Mouse (Mus musculus): ENCODE measurements around the gene Arhgef38. TPM values are rescaled to one million over a fixed set of nuclear protein-coding genes. Genes with fewer than 3 reads are reported as not detected.

Gene Arhgef38
- polyA plus RNA-seq, 1 experiment from 2014 or later: 0.04 TPM

DNA sequence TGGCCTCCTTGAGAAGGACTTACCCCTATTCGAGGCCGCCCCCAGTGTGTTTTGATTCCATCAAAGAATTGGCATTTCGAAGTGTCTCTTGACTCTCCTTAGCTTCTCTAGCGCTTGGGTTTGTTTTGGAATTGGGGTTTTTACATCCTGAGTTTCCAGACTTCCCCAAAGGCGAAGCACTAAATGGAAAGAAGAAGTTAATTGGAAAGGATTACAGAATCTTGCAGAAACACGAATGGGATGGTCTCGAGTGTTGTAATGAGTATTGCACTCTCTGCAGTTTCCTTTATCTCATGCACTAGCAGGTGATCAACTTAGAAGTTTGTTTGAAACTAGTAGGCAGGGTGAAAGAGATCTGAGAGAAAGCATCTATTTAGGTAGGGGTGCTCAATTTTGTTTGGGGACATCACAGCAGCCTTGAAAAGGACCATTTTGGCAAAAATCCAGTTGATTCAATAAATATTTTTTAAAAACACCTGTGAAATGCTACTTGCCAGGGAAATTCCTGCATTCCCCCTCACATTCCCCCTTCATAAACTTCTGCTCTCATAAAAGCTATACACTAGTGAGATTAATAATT is 142.4 kb downstream of the Arhgef38 start:
- Histone ChIP-seq H3K9ac (ENCODE audit: low read depth, low read length) (peak overlapping the region; percentile 94), H3K4me1 (ENCODE audit: control insufficient read depth, insufficient read depth, low read depth, low read length) (peaks cover 19% of the 10 kb centered on the region), H3K27me3 (replicated peaks; ENCODE audit: control insufficient read depth, insufficient read depth, low read length) (no peaks in the 10 kb centered on the region), H3K4me3 (ENCODE audit: low read length) (peak overlapping the region; percentile 97), H3K27ac (ENCODE audit: low read depth, low read length) (peak overlapping the region; percentile 97), H3K9me3 (ENCODE audit: control insufficient read depth, low read length) (no peaks in the 10 kb centered on the region), H3K36me3 (ENCODE audit: control insufficient read depth, insufficient read depth, low read length) (peaks cover 4% of the 10 kb centered on the region; the same call in 1 of the 2 replicates), H3K4me2 (ENCODE audit: low read length) (peak overlapping the region; percentile 72)
- no peak for ATAC-seq
- under 1% methylated on average over 7 of the region's 7 CpGs for WGBS

DNA sequence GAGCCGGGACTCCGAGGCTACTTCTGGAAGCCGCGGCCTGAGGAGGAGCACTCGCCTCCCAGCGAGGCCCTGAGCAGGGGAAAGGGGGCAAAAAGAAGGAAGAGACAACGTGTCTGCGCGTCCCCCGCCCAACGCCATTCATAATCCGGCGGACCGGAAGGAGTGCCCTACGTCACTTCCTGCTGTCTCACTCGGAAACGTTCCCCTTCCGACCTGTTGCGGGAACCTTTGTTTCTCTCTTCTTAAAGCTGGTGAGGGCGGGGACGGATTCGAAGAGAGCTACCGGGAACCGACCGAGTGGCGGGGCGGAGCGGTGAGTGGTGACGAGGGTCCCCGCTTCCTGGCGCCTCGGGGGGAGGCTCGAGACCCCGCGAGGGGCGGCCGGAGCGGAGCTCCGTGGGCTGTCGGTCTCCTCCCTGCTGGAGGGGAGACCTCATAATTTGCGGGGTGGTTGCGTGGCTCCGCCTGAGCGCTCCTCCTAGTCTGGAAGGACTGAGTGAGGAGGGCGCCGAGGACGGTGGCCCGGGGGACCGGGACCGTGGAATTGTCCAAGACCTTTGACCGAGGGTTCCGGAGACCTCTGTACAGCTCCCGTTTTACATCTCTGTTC is 143.0 kb downstream of the Arhgef38 start, which contains the start of the genes Ints12 and Gstcd:
TSS of gene Ints12 (plus strand) at position 177 of the 610 bp plus-strand sequence.
TSS of gene Gstcd (minus strand) at position 370 of the 610 bp plus-strand sequence.
- ATAC-seq: peak; percentile 99
- peak within 1 kb of the TSS; percentile 97 for H3K27ac ChIP-seq (ENCODE audit: low read depth, low read length)
- H3K4me2 ChIP-seq (ENCODE audit: low read length): peak within 1 kb of the TSS; percentile 79
- H3K4me1 ChIP-seq (ENCODE audit: control insufficient read depth, insufficient read depth, low read depth, low read length): peaks cover 19% of the 10 kb centered on the region
- WGBS: under 1% methylated on average over 51 of the region's 53 CpGs
- H3K4me3 ChIP-seq (ENCODE audit: low read length): peak within 1 kb of the TSS; percentile 97
- peak within 1 kb of the TSS; percentile 94 for H3K9ac ChIP-seq (ENCODE audit: low read depth, low read length)
- H3K36me3 ChIP-seq (ENCODE audit: control insufficient read depth, insufficient read depth, low read length): peaks cover under 1% of the 10 kb centered on the region; the same call in 1 of the 2 replicates
- no peaks in the 10 kb centered on the region for H3K9me3 ChIP-seq (ENCODE audit: control insufficient read depth, low read length)
- H3K27me3 ChIP-seq (replicated peaks; ENCODE audit: control insufficient read depth, insufficient read depth, low read length): no peaks in the 10 kb centered on the region

DNA sequence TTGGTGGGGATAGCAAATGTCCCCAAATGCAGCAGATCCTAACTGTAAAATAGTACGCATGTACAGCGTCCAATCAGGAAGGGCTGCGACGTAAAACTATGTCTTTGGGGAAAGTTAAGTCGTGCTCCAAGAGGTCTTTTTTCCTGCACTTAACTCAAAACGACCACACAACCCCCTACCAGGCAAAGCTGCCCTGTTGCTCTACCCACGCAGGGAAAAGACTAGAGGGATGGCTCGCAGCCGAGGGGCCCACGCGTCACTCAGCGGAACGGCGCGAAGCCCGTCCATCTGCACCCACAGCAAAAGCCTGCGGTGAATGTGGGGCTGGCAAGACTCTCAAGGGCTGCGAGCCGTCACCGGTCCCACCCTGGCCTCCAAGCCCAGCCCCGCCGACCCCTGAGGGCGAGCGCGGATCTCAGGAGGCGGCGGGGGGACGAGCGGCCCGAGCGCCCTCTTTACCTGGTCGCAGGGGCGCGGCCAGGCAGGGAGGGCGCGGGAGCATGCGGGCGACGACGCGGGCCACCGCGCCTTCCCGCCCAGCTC is 143.6 kb downstream of the Arhgef38 start:
- no peaks in the 10 kb centered on the region for H3K9me3 ChIP-seq (ENCODE audit: control insufficient read depth, low read length)
- H3K4me3 ChIP-seq (ENCODE audit: low read length): peak overlapping the region; percentile 97
- peak overlapping the region; percentile 97 for H3K27ac ChIP-seq (ENCODE audit: low read depth, low read length)
- H3K4me1 ChIP-seq (ENCODE audit: control insufficient read depth, insufficient read depth, low read depth, low read length): peaks cover 19% of the 10 kb centered on the region
- no peaks in the 10 kb centered on the region for H3K27me3 ChIP-seq (replicated peaks; ENCODE audit: control insufficient read depth, insufficient read depth, low read length)
- ATAC-seq: peak; percentile 89
- peak overlapping the region; percentile 79 for H3K4me2 ChIP-seq (ENCODE audit: low read length)
- peak overlapping the region; percentile 94 for H3K9ac ChIP-seq (ENCODE audit: low read depth, low read length)
- WGBS: under 1% methylated on average over 42 of the region's 44 CpGs
- H3K36me3 ChIP-seq (ENCODE audit: control insufficient read depth, insufficient read depth, low read length): no peaks in the 10 kb centered on the region

DNA sequence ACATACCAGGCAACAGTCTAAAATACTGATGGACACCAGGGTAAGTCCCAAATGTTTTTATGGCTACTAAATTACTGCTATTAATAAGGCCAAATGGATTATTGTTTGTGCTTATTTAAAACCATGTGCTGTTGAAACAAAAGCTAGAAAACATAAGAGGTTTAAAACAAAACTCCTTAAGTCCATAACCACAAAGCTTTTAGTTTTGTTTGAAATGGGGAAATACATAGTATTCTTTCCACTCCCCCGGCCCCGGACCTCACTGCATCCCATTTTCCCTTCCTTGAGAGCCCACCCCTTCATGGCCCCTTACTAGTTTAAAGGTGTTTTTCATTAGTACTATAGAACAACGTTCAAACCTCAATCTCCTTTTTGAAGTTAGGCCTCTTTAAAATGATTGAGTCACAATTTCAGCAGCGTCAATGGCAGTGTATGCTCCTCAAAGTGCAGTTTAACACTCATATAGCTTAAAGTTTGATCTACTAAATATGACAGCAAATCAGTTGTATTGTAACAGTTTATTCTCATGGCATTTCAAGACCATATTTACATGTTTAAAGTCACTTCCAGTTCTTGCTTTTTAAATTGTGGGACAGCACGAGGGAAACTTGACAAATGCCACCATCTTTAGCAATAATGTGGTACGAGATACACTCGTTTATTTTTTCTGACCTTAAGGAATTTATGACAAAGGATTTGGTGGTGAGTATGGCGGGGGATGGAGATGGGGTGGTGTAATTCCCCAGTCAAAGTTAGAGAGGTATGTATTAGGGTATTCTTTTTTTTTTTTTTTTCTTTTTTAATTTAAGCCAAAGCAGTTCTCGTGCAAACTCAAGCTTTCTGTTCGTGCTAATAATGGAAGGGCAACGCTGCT is 144.3 kb downstream of the Arhgef38 start:
- ATAC-seq: no peak
- 10% methylated on average over 11 of the region's 11 CpGs for WGBS

DNA sequence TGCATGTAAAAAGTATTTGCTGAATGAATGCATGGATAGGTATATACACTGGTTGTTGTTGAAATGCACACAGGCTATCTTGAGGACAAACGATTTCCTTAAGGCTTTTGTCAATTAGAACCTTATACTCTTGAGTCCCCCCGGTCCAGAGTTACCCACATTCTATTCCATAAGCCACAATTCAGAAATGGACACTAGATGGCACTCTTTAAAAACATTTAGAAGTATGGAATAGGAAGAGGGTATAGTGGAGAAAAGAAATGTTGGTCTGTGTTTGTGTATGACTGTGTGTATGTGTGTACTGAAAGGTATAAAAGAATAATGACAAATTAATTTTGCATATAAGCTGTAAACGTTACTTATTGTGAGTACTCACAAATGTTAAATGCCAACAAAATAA is 148.9 kb downstream of the Arhgef38 start:
- WGBS: 73% methylated on average over 3 of the region's 3 CpGs
- no peak overlapping the region for H3K4me3 ChIP-seq (ENCODE audit: low read length)
- peak; percentile 85 for ATAC-seq
- no peak overlapping the region for H3K4me2 ChIP-seq (ENCODE audit: low read length)
- H3K27ac ChIP-seq (ENCODE audit: low read depth, low read length): no peak overlapping the region
- H3K9me3 ChIP-seq (ENCODE audit: control insufficient read depth, low read length): no peaks in the 10 kb centered on the region
- no peaks in the 10 kb centered on the region for H3K27me3 ChIP-seq (replicated peaks; ENCODE audit: control insufficient read depth, insufficient read depth, low read length)
- peaks cover 6% of the 10 kb centered on the region for H3K4me1 ChIP-seq (ENCODE audit: control insufficient read depth, insufficient read depth, low read depth, low read length)
- no peak overlapping the region for H3K9ac ChIP-seq (ENCODE audit: low read depth, low read length)
- H3K36me3 ChIP-seq (ENCODE audit: control insufficient read depth, insufficient read depth, low read length): peaks cover 15% of the 10 kb centered on the region

More for the DNA sequence above, 144.3 kb downstream of the Arhgef38 start:
- H3K27ac ChIP-seq (ENCODE audit: low read depth, low read length): peak overlapping the region; percentile 97
- no peaks in the 10 kb centered on the region for H3K9me3 ChIP-seq (ENCODE audit: control insufficient read depth, low read length)
- peak overlapping the region; percentile 94 for H3K9ac ChIP-seq (ENCODE audit: low read depth, low read length)
- no peaks in the 10 kb centered on the region for H3K36me3 ChIP-seq (ENCODE audit: control insufficient read depth, insufficient read depth, low read length)
- peak overlapping the region; percentile 97 for H3K4me3 ChIP-seq (ENCODE audit: low read length)
- peaks cover 19% of the 10 kb centered on the region for H3K4me1 ChIP-seq (ENCODE audit: control insufficient read depth, insufficient read depth, low read depth, low read length)
- peak overlapping the region; percentile 79 for H3K4me2 ChIP-seq (ENCODE audit: low read length)
- no peaks in the 10 kb centered on the region for H3K27me3 ChIP-seq (replicated peaks; ENCODE audit: control insufficient read depth, insufficient read depth, low read length)

DNA sequence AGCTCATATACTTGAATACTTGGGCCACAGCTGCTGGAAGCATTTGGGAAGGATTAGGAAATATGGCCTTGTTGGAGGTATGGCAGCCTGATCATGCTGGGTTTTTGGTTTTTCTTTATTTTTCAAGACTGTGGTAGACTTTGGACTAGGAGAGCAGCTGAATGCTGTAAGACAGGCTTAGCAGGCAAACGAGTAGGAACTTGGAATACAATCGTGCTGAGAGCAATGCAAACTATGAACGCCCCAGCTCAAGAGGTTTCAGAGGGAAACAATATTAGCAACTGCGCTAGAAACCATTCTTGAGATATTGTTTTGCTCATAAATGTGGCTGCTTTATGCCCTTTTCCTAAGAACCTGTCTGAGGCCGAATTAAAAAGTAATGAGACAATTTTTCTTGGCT is 152.0 kb downstream of the Arhgef38 start:
- 92% methylated on average over 5 of the region's 5 CpGs for WGBS
- Histone ChIP-seq H3K4me3 (ENCODE audit: low read length) (no peak overlapping the region), H3K27ac (ENCODE audit: low read depth, low read length) (no peak overlapping the region), H3K4me1 (ENCODE audit: control insufficient read depth, insufficient read depth, low read depth, low read length) (no peaks in the 10 kb centered on the region), H3K9me3 (ENCODE audit: control insufficient read depth, low read length) (no peaks in the 10 kb centered on the region), H3K36me3 (ENCODE audit: control insufficient read depth, insufficient read depth, low read length) (peaks cover 15% of the 10 kb centered on the region), H3K4me2 (ENCODE audit: low read length) (no peak overlapping the region), H3K27me3 (replicated peaks; ENCODE audit: control insufficient read depth, insufficient read depth, low read length) (no peaks in the 10 kb centered on the region), H3K9ac (ENCODE audit: low read depth, low read length) (no peak overlapping the region)
- no peak for ATAC-seq

DNA sequence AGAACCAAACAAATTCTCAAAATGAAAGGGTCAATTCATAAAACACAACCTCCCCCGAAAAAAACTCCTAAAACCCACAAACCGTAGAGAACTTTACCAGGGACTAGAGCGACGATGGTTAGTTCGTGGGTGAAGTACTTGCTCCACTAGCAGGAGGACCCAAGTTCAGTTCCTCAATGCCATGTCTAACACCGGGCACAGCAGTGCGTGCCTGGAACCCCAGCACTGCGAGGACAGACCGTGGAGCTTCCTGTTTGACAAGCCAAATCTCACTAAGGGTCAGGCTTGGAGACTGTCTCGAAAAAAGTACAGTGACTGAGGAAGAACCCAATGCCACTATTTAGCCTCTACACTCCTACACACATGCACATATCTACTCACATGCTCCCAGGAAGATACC is 159.2 kb downstream of the Arhgef38 start:
- 97% methylated on average over 10 of the region's 10 CpGs for WGBS

More for the DNA sequence above, 159.2 kb downstream of the Arhgef38 start:
- Histone ChIP-seq H3K27me3 (replicated peaks; ENCODE audit: control insufficient read depth, insufficient read depth, low read length) (no peaks in the 10 kb centered on the region), H3K4me2 (ENCODE audit: low read length) (no peak overlapping the region), H3K4me3 (ENCODE audit: low read length) (no peak overlapping the region), H3K27ac (ENCODE audit: low read depth, low read length) (no peak overlapping the region), H3K4me1 (ENCODE audit: control insufficient read depth, insufficient read depth, low read depth, low read length) (no peaks in the 10 kb centered on the region), H3K9ac (ENCODE audit: low read depth, low read length) (no peak overlapping the region), H3K9me3 (ENCODE audit: control insufficient read depth, low read length) (no peaks in the 10 kb centered on the region), H3K36me3 (ENCODE audit: control insufficient read depth, insufficient read depth, low read length) (0 out of 2 replicates have a peak, but pooled peaks cover 1% of the 10 kb centered on the region)
- no peak for ATAC-seq
